Mouse (Mus musculus): ENCODE measurements around the gene Sirt3.

- TF ChIP-seq CTCF (IDR thresholded peaks at IDR 0.05; ENCODE audit: borderline replicate concordance, insufficient read depth, low read depth, low read length) = no peak
- no peak for TF ChIP-seq POLR2A (IDR thresholded peaks at IDR 0.05; ENCODE audit: borderline replicate concordance, insufficient read depth, low read length)
These were observed 21.4 kb downstream of the Sirt3 start for GRCm38 (mm10) chr7:140860728-140861127.

All from cerebellum, adult 2 months (tissue).